Mouse (Mus musculus) bone marrow macrophage, adult 2 months (primary cell): ENCODE measurements around the gene Pld1.

Experiments
- CTCF ChIP-seq: IDR thresholded peaks from 2 replicates; pipeline ENCODE4 v1.5.1; 2012; ENCODE audit warnings: low read depth, mild to moderate bottlenecking, low read length, moderate library complexity
- POLR2A ChIP-seq: IDR thresholded peaks from 2 replicates; pipeline ENCODE4 v1.6.1; 2012; ENCODE audit warnings: mild to moderate bottlenecking, low read depth, low read length, borderline replicate concordance

- no peak for TF ChIP-seq CTCF
- no peak for TF ChIP-seq POLR2A
Observed at GRCm38 (mm10) chr3:27978030-27978723, 39.7 kb downstream of the Pld1 start.
